Mouse (Mus musculus): ENCODE results near the gene Ampd3.

DNA sequence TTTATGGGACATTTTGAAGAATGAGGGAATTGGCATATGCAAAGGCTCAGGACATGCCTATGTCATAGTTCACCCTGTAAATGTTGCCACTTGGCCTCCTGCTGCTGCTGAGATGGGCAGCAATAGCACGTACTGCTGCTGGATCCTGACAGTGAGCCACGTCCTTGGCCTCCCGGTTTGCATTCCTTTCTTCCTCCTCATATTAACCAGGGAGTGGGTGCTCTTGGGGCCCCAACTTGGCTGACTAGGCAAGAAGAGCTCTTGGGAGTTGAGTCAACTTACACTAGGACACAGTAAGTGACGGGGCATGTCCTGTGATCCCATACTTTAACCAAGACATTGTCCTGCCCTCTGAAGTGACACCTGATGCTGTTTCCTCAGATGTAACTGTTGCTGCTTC, 12.5 kb downstream of the Ampd3 start:
- TF ChIP-seq CTCF (IDR thresholded peaks at IDR 0.05; ENCODE audit: control insufficient read depth, insufficient read depth, insufficient replicate concordance, low read depth, low read length), result no peak
- TF ChIP-seq POLR2A (IDR thresholded peaks at IDR 0.05; ENCODE audit: control insufficient read depth, low read depth, low read length), result no peak

All from testis, adult 2 months (tissue).